Mouse (Mus musculus) liver, embryonic 16.5 days (tissue): Measurements from ENCODE around the gene RPS10-NUDT3. TPM values are rescaled to one million over a fixed set of nuclear protein-coding genes. Genes with fewer than 3 reads are reported as not detected.

ENCODE experiments used
- ATAC-seq: fragments of 200-750 bp; cut with Nextera tagmentation; 2 replicates; pipeline ENCODE4 v1.8.0; 2017; ENCODE audit warnings: low read depth, mild to moderate bottlenecking, moderate number of reproducible peaks, moderate library complexity
- H3K27ac ChIP-seq: fragments of 300-500 bp; sonication (generic); 2 replicates; pipeline ENCODE4 v1.5.1; 2014; ENCODE audit warnings: mild to moderate bottlenecking, low read length
- H3K27me3 ChIP-seq: fragments of 300-500 bp; sonication (generic); 2 replicates; pipeline ENCODE4 v1.6.1; 2014; ENCODE audit warnings: low read depth, low read length, mixed read lengths; ENCODE audit not compliant: control insufficient read depth, insufficient read depth
- H3K36me3 ChIP-seq: fragments of 300-500 bp; sonication (generic); 2 replicates; pipeline ENCODE4 v1.6.1; 2014; ENCODE audit warnings: mild to moderate bottlenecking; ENCODE audit not compliant: control insufficient read depth, insufficient read depth
- H3K4me1 ChIP-seq: fragments of 300-500 bp; sonication (generic); 2 replicates; pipeline ENCODE4 v1.6.1; 2014; ENCODE audit warnings: low read depth, low read length, mixed read lengths; ENCODE audit not compliant: control insufficient read depth
- H3K4me2 ChIP-seq: fragments of 300-500 bp; sonication (generic); 2 replicates; pipeline ENCODE4 v1.6.1; 2014; ENCODE audit warnings: low read depth, low read length, mixed read lengths
- H3K4me3 ChIP-seq: fragments of 300-500 bp; sonication (generic); 2 replicates; pipeline ENCODE4 v1.5.1; 2014; ENCODE audit warnings: low read depth, mild to moderate bottlenecking, low read length
- H3K9ac ChIP-seq: fragments of 300-500 bp; sonication (generic); 2 replicates; pipeline ENCODE4 v1.6.1; 2014; ENCODE audit warnings: low read depth, low read length
- H3K9me3 ChIP-seq: fragments of 300-500 bp; sonication (generic); replicated peaks from 2 replicates; pipeline ENCODE4 v1.6.1; 2016; ENCODE audit warnings: low read length; ENCODE audit not compliant: control insufficient read depth
- WGBS: fragments of 180-500 bp; shearing (Covaris S2); extraction: QIAGEN DNeasy Blood & Tissue Kit; methylation state at CpG from one replicate; pipeline ENCODE4 v1.1.7; 2014; ENCODE audit not compliant: insufficient replicate concordance; 5-methylcytosine and 5-hydroxymethylcytosine counted together
- polyA plus RNA-seq: library from polyadenylated mRNA; unstranded; fragments of >200 nt; fragmentation: Nextera tagmentation; extraction: Ambion mirVana; gene quantifications from 2 replicates; pipeline ENCODE4 v1.2.1, GENCODE M21; 2015

The RPS10-NUDT3 gene
- polyA plus RNA-seq, 1 experiment from 2014 or later, result not detected

DNA sequence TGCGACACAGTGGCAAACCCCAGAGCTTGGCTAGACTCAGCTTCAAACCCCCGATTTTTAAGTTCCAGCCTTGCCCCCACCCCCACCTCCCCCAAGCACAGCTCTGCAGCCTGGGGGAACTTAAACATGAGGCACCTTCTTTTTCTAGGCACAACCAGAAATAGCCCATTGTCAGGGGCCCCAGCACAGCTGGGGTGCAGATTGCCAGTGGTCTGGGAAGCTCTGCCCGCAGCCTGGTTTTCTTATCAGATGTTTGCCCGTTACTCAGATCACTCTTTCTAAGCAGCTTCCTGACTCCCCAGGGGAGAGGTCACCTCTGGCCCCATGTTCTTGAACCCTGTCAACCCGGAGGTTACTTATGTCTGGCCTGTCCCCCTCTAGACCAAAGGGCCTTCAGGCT lies 21.4 kb upstream of the RPS10-NUDT3 start:
- Histone ChIP-seq H3K4me2 (no peak overlapping the region), H3K4me1 (peaks cover 5% of the 10 kb centered on the region), H3K27me3 (peaks cover 35% of the 10 kb centered on the region), H3K4me3 (no peak overlapping the region), H3K27ac (no peak overlapping the region), H3K9ac (no peak overlapping the region), H3K36me3 (no peaks in the 10 kb centered on the region), H3K9me3 (no peaks in the 10 kb centered on the region)
- WGBS, result 3% methylated on average over 5 of the region's 5 CpGs
- no peak for ATAC-seq

DNA sequence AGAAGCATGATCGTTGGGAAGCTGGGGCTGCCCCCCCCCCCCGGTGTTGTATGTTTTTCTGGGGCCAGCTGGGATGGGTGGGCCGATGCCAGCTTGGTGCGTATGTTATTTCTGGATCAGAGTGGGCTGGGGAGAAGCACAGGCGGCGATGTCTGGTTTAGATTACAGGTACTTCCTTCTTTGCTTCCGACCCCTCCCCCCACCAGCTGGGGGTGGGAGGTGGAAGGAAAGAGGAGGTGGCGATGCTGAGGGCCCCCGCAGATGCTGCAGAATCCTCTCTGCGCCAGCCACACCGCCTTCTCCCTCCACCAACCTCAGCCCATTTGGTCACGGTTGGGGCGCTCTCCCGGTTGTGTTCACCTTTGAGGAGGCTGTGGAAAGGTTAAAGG lies 21.0 kb upstream of the RPS10-NUDT3 start:
- no peak overlapping the region for H3K4me2 ChIP-seq
- H3K9me3 ChIP-seq, result no peaks in the 10 kb centered on the region
- no peak for ATAC-seq
- H3K27ac ChIP-seq, result no peak overlapping the region
- no peaks in the 10 kb centered on the region for H3K36me3 ChIP-seq
- no peak overlapping the region for H3K9ac ChIP-seq
- 2% methylated on average over 13 of the region's 14 CpGs for WGBS
- H3K4me3 ChIP-seq, result no peak overlapping the region; the same call in 1 of the 2 replicates
- peaks cover 35% of the 10 kb centered on the region for H3K27me3 ChIP-seq
- H3K4me1 ChIP-seq, result peaks cover 5% of the 10 kb centered on the region

DNA sequence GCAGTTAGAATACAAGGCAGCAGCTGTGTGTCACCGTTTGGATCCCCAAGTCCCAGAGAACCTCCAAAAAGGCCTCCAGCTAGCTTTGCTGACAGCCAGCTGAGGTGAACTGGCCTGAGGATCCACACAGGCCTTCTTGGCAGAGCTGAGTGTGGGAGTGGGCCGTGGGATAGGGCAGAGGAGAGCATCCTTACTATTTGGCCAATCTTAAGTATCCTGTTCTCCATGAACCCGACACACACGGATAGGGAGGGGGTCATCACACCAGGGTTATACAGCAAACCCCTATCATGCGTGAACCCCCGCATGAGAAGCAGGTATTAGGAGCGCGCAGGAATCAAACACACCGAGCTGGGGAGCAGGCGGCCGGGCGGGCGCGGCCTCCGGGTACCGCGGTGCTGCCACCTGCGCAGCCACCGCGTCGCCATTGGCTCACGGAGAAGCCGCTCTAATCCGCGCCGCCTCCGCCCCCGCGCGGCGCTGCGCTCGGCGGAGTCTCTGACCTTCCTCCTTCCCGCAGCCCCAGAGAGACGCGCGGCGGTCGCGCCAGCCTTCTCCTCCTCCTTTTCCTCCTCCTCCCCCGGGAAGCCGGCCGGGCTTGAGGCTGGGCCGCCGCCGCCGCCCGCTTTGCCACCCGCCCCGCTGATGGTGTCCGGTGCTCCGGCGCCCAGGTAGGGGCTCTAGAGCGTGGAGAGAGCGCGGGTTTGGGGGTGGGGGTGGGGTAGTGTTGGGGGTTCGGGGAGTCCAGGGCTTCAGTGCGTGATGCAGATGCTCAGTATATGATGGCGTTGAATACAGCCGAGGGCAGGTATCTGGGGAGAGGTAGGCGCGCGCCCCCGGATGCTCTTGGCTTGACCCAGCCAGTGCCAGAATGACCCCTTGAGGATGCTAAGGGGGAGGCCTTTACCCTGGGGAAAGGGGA lies 20.3 kb upstream of the RPS10-NUDT3 start, which contains the start of gene Pacsin1:
TSS of gene Pacsin1 (plus strand) at position 421 of the 922 bp plus-strand sequence.
- no peaks in the 10 kb centered on the region for H3K9me3 ChIP-seq
- peak within 1 kb of the TSS; percentile 46 for H3K4me2 ChIP-seq
- H3K9ac ChIP-seq, result no peak within 1 kb of the TSS
- H3K27me3 ChIP-seq, result peaks cover 38% of the 10 kb centered on the region
- H3K36me3 ChIP-seq, result no peaks in the 10 kb centered on the region
- peak; percentile 9; the same call in 1 of the 2 replicates for ATAC-seq
- no peak within 1 kb of the TSS for H3K27ac ChIP-seq
- H3K4me1 ChIP-seq, result peaks cover 5% of the 10 kb centered on the region
- 3% methylated on average over 63 of the region's 65 CpGs for WGBS
- peak within 1 kb of the TSS; percentile 42 for H3K4me3 ChIP-seq

DNA sequence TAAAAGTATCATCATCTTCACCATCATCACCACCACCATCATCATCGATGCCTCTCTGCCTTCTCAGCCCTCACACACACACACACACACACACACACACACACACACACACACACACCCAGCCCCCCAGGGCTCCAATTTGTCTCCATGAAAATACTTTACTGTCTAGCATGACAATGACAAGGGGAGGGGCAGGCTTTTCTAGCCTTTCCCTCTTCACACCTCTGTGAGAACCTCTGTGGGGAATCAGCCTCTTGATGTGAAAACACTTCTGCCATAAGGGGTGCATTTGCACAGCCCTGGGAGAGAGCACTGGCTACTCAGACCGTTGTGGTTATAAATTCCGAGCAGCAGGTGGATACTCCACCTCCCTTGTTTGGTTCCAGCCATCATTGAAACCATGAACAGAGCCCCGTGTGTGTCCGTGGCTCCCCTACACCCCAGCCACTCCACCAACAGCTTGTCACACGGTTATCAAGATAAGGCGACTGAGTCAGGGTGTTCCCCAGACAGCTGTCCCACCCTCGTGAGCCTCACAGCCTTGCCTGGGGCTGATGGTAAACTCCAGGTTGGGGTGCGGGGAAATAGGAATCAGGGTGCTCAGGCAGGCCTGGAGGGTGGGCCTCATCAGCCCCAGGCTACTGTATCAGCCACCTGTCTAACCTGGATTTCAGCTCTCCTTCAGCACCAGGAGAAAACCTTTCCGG lies 18.4 kb upstream of the RPS10-NUDT3 start:
- no peaks in the 10 kb centered on the region for H3K9me3 ChIP-seq
- H3K9ac ChIP-seq, result no peak overlapping the region
- H3K4me3 ChIP-seq, result no peak overlapping the region
- no peak overlapping the region for H3K4me2 ChIP-seq
- H3K4me1 ChIP-seq, result peaks cover 5% of the 10 kb centered on the region
- H3K36me3 ChIP-seq, result no peaks in the 10 kb centered on the region
- no peak for ATAC-seq
- WGBS, result 34% methylated on average over 10 of the region's 10 CpGs
- peaks cover 38% of the 10 kb centered on the region for H3K27me3 ChIP-seq
- no peak overlapping the region for H3K27ac ChIP-seq

DNA sequence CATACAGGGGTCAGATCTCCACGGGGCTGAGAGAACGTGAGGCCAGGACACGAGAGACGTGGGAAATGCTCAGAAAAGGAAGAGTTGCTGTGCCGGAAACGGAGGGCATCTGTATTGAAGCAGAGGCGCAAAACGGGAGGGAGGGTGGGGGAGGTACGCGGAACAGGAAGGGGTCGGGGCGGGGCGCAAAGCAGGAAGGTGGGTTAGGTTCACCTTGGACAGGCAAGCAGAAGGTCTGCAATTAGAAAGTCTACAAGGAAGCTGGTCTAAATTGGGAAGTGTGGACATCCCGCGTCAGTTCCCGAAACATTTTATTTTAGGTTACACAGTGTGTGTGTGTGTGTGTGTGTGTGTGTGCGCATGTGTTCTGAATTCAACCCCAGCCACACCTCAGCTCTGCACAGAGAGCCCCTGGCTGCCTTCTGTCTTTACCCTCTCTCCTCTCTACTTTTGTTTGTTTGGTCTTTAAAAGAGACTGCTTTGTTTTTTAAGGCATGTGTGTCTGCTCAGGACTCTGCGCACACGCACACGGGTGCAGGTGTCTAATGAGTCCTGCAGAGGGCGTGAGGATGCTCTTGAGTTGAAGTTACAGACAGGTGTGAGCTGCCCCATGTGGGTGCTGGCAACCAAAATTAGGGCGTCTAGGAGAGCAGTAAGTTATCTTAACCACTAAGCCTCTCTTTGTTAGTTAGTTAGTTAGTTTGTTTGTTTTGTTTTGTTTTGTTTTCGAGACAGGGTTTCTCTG lies 17.2 kb upstream of the RPS10-NUDT3 start:
- H3K27ac ChIP-seq, result no peak overlapping the region
- H3K36me3 ChIP-seq, result no peaks in the 10 kb centered on the region
- H3K4me1 ChIP-seq, result peaks cover 5% of the 10 kb centered on the region
- no peak overlapping the region for H3K4me2 ChIP-seq
- no peaks in the 10 kb centered on the region for H3K9me3 ChIP-seq
- no peak overlapping the region for H3K9ac ChIP-seq
- peaks cover 37% of the 10 kb centered on the region for H3K27me3 ChIP-seq
- H3K4me3 ChIP-seq, result no peak overlapping the region
- no peak for ATAC-seq
- WGBS, result 52% methylated on average over 23 of the region's 23 CpGs

DNA sequence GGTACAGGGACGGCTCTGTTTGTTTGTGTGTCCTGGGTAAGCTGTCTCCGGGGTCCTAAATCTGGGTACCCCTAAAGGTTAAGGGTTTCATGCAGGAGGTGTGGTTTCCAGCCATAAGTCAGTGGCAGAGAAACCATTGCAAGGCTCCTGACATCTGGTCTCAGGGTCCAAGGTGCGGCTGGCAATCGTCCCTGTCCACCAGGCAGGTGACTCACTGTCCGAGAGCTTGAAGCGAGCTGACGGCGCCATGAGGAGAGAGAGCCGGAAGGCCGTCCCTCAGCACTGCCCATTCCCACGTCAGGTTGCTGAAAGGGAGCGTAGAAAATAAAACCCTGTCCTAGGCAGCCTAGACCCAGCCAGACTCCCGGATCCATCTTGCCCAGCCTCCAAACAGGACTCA lies 15.6 kb upstream of the RPS10-NUDT3 start:
- Histone ChIP-seq H3K27me3 (peaks cover 20% of the 10 kb centered on the region), H3K27ac (no peak overlapping the region), H3K4me1 (peaks cover 3% of the 10 kb centered on the region; the same call in 1 of the 2 replicates), H3K4me2 (no peak overlapping the region), H3K4me3 (no peak overlapping the region), H3K9me3 (no peaks in the 10 kb centered on the region), H3K9ac (no peak overlapping the region), H3K36me3 (no peaks in the 10 kb centered on the region)
- ATAC-seq, result 0 out of 2 replicates have a peak, but pooled peaks have one; percentile 37
- 61% methylated on average over 13 of the region's 13 CpGs for WGBS

- H3K4me3 ChIP-seq, result no peak overlapping the region
- H3K9me3 ChIP-seq, result no peaks in the 10 kb centered on the region
- no peak overlapping the region for H3K9ac ChIP-seq
- peaks cover 16% of the 10 kb centered on the region for H3K27me3 ChIP-seq
- no peak overlapping the region for H3K4me2 ChIP-seq
- peak; percentile 32; the same call in 1 of the 2 replicates for ATAC-seq
- peaks cover 3% of the 10 kb centered on the region; the same call in 1 of the 2 replicates for H3K4me1 ChIP-seq
- H3K36me3 ChIP-seq, result no peaks in the 10 kb centered on the region
- H3K27ac ChIP-seq, result no peak overlapping the region
- WGBS, result 7% methylated on average over 12 of the region's 12 CpGs
These were observed 15.1 kb upstream of the RPS10-NUDT3 start for GRCm38 (mm10) chr17:27650160-27650559.

- H3K27me3 ChIP-seq, result peaks cover under 1% of the 10 kb centered on the region; the same call in 1 of the 2 replicates
- no peaks in the 10 kb centered on the region for H3K36me3 ChIP-seq
- H3K4me1 ChIP-seq, result no peaks in the 10 kb centered on the region; the same call in 1 of the 2 replicates
- H3K27ac ChIP-seq, result no peak overlapping the region
- H3K9ac ChIP-seq, result no peak overlapping the region
- 48% methylated on average over 7 of the region's 7 CpGs for whole genome bisulfite sequencing
- H3K4me3 ChIP-seq, result no peak overlapping the region
- ATAC-seq, result no peak
- H3K9me3 ChIP-seq, result no peaks in the 10 kb centered on the region
- no peak overlapping the region for H3K4me2 ChIP-seq
These were observed 10.8 kb upstream of the RPS10-NUDT3 start for GRCm38 (mm10) chr17:27645807-27646206.
